Mouse (Mus musculus): ENCODE measurements around the gene Col11a2.

Gene Col11a2

GRCm38 (mm10) chr17:34024861-34025755 lies 14.1 kb upstream of the Col11a2 start:
- in situ Hi-C loops (cut with MboI; ENCODE audit: unreplicated experiment in 2 of 2): loop anchor here in 1 of 2 experiments (25.0 kb wide), 1 partner anchor 1362 kb away; the partner anchor contains the start of gene H2-Q4

DNA sequence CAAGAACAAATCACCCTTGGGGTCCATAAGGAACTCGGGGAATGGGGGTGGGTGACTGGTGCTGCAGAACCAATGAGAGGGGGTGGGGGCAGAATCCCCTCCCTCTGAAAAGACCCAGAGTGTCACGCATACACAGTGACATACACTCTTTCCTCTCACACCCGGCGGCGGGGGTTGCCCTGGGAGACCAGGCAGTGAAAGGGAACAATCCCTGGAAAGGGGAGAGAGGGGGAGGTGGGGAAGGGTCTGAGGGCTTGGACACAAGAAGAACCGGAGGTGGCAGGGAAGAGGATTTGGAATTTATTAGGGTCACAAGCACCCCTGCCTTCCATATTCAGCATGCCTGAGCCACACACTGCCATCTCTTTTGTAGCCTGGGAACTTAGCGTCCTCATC lies 13.5 kb upstream of the Col11a2 start:
- in situ Hi-C loops (cut with MboI; ENCODE audit: unreplicated experiment in 2 of 2): no loop called here

DNA sequence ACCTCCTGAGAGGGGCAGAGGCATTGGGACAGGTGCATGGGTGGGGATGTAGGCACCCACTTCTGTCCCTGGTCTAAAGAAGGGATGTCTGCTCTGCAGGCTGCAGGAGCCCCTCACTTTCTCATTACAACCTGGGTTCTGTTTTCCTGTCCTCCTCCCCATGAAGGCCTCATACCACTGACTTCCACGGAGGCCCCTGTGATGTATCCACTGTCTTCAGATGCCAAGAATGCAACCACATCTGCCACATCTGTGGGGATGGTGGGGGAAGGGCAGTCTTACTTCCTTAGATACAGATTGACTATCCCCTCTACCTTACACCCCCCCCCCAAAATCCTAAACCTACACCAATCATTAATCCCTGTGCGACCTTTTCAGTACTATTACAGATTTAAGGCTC lies 13.0 kb upstream of the Col11a2 start:
- in situ Hi-C loops (cut with MboI; ENCODE audit: unreplicated experiment in 2 of 2): no loop called here

- in situ Hi-C loops (cut with MboI; ENCODE audit: unreplicated experiment in 2 of 2): no loop called here
Observed at GRCm38 (mm10) chr17:34026917-34027655, 12.2 kb upstream of the Col11a2 start.

DNA sequence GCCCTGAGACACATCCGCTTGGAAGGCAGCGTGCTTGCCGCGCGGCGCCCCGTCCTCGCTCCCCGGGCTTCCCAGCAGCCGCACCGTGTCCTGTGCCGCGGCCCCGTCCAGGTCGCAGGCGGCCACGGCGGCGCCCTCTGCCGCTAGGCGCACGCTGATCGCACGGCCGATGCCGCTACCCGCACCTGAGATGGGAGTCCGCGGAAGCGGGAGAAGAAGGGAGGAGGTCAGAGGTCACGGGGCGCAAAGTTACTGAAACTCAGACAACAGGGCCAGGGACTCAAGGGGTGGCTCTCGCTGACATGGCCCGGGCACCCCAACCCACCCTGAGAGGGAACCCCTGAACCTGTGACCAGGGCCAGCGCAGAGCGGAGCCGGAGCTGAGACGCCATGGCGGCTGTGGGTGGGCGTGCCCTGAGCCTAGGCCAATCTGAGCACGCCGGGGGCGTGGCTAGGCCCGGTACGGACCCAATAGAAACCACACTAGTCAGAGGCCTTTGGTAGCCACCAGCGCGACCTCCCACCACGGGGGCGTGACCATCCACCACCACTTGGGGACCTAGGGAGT lies 11.5 kb upstream of the Col11a2 start, which contains the start of gene H2-Ke6:
Gene H2-Ke6, minus strand, starts transcription at position 405 of the 568 bp plus-strand sequence.
- in situ Hi-C loops (cut with MboI; ENCODE audit: unreplicated experiment in 2 of 2): no loop called here

DNA sequence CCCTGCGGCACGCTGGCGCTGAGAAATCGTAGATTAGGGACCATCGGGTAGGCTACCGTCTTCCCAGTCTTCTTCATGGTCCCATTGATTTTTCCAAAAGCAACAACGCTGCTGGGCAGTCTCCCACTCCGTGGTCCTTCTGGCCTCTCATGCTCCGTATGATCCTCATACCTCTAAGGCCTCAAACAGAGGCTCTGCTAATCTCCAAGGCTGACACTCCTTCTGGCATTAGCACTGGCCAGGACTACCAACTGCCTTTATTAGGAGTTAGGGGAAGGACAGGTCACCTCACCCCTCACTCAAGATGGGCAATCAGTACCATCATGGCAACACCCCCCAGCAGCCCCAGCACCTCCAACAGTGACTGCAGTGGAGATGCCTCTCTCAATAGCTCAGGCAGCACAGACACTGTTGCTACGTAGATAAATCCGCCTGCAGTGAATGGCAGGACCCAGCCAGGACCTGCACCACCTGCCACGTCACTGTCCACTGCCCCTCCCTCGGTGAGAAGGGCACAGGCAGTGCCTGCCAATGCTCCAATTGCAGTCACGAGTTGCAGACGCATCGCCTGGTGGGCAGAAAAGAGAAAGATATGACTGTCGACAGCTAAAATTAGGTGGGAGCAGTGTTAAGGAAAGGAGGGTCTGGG lies 10.6 kb upstream of the Col11a2 start:
- in situ Hi-C loops (cut with MboI; ENCODE audit: unreplicated experiment in 2 of 2): no loop called here

DNA sequence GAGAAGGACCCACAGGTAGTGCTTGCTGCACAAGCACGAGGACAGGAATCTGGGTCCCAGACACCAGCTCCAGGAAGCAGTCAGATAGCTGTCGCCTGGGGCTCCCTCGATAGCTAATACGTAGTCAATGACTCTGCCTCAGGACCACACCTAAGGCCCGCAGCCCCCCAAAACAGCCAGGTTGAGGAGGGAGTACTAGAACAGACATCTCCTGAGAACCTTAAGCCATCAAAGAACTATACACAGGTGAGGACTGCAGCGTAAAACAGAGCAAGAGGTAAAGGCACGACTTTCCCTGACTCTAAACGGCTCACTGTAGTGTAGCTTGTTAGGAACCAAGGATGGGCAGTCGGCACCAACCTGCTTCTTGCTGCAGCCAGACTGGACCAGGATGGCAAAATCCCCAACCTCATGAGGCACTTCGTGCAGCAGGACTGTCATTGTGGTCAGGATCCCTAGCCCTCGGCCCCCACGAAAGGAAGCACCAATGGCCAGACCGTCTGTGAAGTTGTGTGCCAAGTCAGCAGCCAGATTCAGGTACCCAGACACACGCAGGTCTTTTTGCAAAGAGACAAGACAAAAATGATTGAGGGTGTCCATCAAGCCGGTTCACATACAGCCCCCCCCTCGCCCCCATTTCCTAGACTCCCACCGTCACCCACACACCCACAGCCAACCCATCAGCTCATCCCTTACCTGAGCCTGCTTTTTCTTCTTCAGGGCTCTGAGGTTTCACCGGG lies 9.9 kb upstream of the Col11a2 start:
- in situ Hi-C loops (cut with MboI; ENCODE audit: unreplicated experiment in 2 of 2): no loop called here

DNA sequence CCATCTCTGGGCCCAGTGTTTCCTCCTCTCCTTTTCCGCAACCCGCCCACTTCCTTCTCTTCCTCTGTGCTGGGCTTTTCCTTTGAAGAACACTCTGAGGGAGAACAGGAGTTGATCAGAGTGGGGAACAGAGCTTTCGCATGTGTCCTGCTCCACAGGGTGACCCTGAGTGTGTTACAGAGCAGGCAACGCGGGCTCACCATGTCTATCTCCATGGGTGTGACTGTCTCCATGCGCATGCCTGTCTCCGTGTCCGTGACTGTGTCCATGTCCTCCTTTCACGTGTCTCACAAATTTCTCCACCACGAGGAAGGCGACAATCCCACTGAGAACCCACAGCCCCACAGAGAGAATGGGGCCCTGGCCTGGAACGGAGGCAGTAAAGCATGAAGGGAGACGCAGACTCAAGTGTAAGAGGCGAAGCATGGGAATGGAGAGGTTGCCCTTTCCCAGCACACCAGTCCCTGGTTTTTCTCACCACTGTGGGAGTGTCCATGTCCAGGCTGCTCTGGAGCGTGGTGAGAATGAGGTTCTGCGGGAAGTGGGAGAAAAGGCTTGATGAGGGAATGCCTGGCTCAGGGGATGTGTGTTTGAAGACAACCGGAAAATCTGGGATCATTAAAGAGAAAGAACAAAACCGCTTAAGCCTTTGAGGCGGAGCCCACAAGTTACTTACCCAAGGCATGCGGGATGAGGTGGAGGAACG lies 9.2 kb upstream of the Col11a2 start:
- in situ Hi-C loops (cut with MboI; ENCODE audit: unreplicated experiment in 2 of 2): no loop called here

- in situ Hi-C loops (cut with MboI; ENCODE audit: unreplicated experiment in 2 of 2): no loop called here
Observed at GRCm38 (mm10) chr17:34030861-34031326, 8.3 kb upstream of the Col11a2 start.

DNA sequence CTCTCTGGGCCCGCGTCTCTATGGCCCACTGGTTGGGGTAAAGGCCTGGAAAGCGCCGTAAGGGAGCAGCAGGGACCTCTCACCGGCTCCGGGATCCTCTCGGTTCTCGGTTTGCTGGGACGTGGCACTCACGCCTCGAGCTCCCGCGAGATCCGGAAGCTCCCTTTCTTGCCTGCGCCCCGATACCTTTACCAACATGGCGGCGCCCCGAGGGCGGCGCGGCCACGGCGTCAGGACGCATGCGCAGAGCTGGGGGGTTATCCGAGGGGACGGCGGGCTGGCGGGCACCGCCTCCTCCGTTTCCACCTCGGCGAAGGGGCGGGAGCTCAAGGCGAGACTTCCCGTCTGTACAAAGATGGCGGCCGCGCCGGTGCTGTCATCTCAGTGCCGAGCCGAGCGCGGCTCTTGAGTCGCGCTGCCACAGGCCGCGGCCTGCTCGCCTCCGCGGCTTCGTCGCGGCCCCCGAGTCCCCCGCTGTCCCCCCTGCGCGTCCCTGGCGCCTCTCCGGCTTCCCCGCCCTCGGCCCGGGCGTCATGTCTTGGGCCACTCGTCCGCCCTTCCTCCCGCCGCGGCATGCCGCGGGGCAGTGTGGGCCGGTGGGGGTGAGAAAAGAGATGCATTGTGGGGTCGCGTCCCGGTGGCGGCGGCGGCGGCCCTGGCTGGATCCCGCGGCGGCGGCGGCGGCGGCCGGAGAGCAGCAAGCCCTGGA lies 7.6 kb upstream of the Col11a2 start, which contains the start of the genes Slc39a7 and Rxrb:
Gene Slc39a7, minus strand, starts transcription at position 218 of the 709 bp plus-strand sequence.
Gene Rxrb, plus strand, starts transcription at position 348 of the 709 bp plus-strand sequence.
- in situ Hi-C loops (cut with MboI; ENCODE audit: unreplicated experiment in 2 of 2): no loop called here

GRCm38 (mm10) chr17:34032174-34032632 lies 7.0 kb upstream of the Col11a2 start:
- in situ Hi-C loops (cut with MboI; ENCODE audit: unreplicated experiment in 2 of 2): no loop called here

- in situ Hi-C loops (cut with MboI; ENCODE audit: unreplicated experiment in 2 of 2): no loop called here
Observed at GRCm38 (mm10) chr17:34032806-34033205, 6.4 kb upstream of the Col11a2 start.

- in situ Hi-C loops (cut with MboI; ENCODE audit: unreplicated experiment in 2 of 2): no loop called here
Observed at GRCm38 (mm10) chr17:34033441-34033840, 5.8 kb upstream of the Col11a2 start.

DNA sequence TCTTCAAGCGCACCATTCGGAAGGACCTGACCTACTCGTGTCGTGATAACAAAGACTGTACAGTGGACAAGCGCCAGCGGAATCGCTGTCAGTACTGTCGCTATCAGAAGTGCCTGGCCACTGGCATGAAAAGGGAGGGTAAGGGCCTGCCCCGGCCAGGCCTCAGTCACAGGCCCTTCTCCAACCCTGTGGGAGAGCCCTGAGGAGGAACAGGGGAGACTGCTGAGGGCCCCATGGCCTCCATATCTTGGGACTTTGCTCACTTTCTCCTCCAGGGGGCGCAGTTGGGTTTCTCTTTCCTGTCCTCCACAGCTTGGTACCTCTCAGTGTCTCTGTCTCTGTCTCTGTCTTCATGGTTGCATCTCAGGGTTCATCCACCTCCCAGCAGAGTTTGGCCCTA lies 5.2 kb upstream of the Col11a2 start:
- in situ Hi-C loops (cut with MboI; ENCODE audit: unreplicated experiment in 2 of 2): no loop called here

DNA sequence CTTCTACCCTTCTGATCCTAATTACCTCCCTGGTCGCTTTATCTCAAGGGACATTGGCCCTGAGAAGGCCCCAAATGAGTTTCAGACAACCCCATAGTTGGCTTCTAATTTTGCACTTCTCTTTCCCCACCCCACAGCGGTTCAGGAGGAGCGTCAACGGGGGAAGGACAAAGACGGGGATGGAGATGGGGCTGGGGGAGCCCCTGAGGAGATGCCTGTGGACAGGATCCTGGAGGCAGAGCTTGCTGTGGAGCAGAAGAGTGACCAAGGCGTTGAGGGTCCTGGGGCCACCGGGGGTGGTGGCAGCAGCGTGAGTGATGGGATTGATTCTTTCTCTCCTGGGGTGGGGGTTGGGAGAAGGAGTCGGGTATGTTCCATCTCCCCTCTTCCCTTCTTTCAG lies 3.7 kb upstream of the Col11a2 start:
- in situ Hi-C loops (cut with MboI; ENCODE audit: unreplicated experiment in 2 of 2): loop anchor here in 1 of 2 experiments (5.0 kb wide), 1 partner anchor 37 kb away; no protein-coding TSS in a partner anchor

DNA sequence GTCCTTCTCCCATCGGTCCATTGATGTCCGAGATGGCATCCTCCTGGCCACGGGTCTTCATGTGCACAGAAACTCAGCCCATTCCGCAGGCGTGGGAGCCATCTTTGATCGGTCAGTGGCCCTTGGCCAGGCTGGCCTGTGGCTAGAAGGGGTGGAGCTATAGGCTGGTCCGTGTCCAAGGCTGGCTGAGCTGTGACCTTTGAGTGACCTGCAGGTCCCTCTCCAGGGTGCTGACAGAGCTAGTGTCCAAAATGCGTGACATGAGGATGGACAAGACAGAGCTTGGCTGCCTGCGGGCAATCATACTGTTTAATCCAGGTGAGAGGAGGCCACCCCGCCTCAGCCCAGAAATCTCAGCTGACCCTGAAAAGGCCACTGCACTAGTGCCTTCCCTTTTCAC lies 2.6 kb upstream of the Col11a2 start:
- in situ Hi-C loops (cut with MboI; ENCODE audit: unreplicated experiment in 2 of 2): loop anchor here in 1 of 2 experiments (5.0 kb wide), 1 partner anchor 36 kb away; no protein-coding TSS in a partner anchor

- in situ Hi-C loops (cut with MboI; ENCODE audit: unreplicated experiment in 2 of 2): loop anchor here in 1 of 2 experiments (5.0 kb wide), 1 partner anchor 35 kb away; no protein-coding TSS in a partner anchor
Observed at GRCm38 (mm10) chr17:34037241-34037640, 2.0 kb upstream of the Col11a2 start.

- in situ Hi-C loops (cut with MboI; ENCODE audit: unreplicated experiment in 2 of 2): loop anchor here in 1 of 2 experiments (5.0 kb wide), 1 partner anchor 34 kb away; no protein-coding TSS in a partner anchor
Observed at GRCm38 (mm10) chr17:34038440-34038839, 797 bp upstream of the Col11a2 start.

Measured in v-Abl transformed pro-B cells (cell line).